Mouse (Mus musculus): ENCODE results near the gene Zfp746. TPM values are rescaled to one million over a fixed set of nuclear protein-coding genes. Genes with fewer than 3 reads are reported as not detected.
A peak's percentile ranks its signal among the peaks of the same experiment; 100 is the strongest.
"Not testable (repeated sequence)": the region's sequence is repeated elsewhere in the genome, so short reads cannot be mapped to it uniquely, and the experiment has no call there.

Gene Zfp746
- total RNA-seq (2018; cell fraction: chromatin; rRNA removed), result 10 to 100 TPM; 25.2 to 90.8 (median 56.4) TPM
- total RNA-seq (2018; cell fraction: cytosol; rRNA removed), result 10 to 100 TPM in 20 of 26 experiments, 1 to 10 TPM in 6; 6.9 to 20.3 (median 13.7) TPM
- 10 to 100 TPM; 16.4 to 72.1 (median 37.8) TPM for total RNA-seq (2018; cell fraction: nucleus; rRNA removed)
- 13.9 to 16.3 TPM (median 14.0 TPM) in 3 replicates for polyA plus RNA-seq (2018)

DNA sequence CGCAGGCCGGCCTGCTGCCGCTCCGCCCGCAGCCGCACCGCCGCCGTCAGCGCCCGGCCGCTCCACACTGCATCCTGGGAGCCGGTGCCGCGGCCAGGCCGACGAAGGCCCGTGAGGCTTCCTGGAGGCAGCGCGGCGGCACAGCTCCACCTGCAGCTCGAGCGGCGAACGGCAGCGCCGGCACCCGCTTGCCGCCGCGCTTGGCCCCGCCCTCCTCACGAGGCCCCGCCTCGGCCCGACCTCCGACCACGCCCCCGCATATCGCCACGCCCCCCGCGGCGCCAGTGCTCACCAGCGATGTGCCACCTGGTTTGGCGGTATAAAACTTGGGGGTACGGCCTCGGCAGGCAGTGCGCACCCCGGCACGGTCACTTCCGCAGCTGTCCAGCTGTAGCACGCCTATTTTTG is at the start of gene Zfp746:
TSS of gene Zfp746 (minus strand) at position 123 of the 408 bp plus-strand sequence.
- peaks cover 14% of the 10 kb centered on the region; the same call in 1 of the 2 replicates for H3K79me2 ChIP-seq (ENCODE audit: inconsistent target)
- peaks cover 18% of the 10 kb centered on the region for H3K36me3 ChIP-seq (ENCODE audit: inconsistent target)
- whole genome bisulfite sequencing (ENCODE audit: missing documents), result under 1% methylated on average over 53 of the region's 53 CpGs

DNA sequence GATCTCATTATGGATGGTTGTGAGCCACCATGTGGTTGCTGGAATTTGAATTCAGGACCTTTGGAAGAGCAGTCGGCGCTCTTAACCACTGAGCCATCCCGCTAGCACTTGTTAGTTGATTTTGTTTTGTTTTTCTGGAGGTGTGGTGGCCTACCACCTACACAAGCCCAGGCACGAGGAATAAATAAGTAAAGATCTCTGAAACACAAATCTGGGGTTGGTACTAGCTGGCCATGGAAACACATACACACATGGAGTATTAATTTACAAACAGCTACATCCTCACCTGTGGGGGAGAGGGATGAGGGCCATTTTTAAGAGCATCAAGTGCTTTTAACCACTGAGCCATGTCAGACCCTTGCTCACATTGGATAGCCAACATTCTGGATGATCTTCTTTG is 34.7 kb upstream of the Zfp746 start:
- WGBS (ENCODE audit: missing documents), result 74% methylated on average over 4 of the region's 4 CpGs
- H3K4me3 ChIP-seq (ENCODE audit: inconsistent target); H3K27ac ChIP-seq; H3K36me3 ChIP-seq (ENCODE audit: inconsistent target); H3K79me2 ChIP-seq (ENCODE audit: inconsistent target): not testable (repeated sequence)

More for the DNA sequence above, at the start of gene Zfp746:
- peak within 1 kb of the TSS; percentile 10; the same call in 1 of the 2 replicates for H3K27ac ChIP-seq
- peak within 1 kb of the TSS; percentile 57 for H3K4me3 ChIP-seq (ENCODE audit: inconsistent target)

DNA sequence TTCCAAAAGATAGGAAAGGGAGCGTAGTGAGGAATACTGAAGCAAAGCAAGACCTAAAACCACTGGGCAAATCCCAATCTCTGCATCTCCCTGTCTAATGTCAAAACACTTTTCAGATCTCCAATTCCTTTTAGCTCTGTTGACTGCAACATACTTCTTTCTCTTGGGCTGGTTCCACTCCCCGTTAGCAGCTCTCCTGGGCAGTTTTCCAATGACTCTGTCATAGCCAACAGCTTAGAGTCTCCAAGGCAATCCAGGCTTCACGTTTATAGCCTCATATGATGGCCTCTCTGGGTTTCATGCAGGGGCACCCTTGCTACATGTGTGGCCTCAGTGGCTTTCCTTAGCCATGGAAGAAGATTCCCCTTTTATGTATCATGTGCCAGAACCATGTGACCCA is 29.6 kb upstream of the Zfp746 start:
- Histone ChIP-seq H3K27ac (no peak overlapping the region), H3K36me3 (ENCODE audit: inconsistent target) (no peaks in the 10 kb centered on the region), H3K79me2 (ENCODE audit: inconsistent target) (no peaks in the 10 kb centered on the region), H3K4me3 (ENCODE audit: inconsistent target) (no peak overlapping the region)
- WGBS (ENCODE audit: missing documents), result 75% methylated on average over 3 of the region's 3 CpGs

GRCm38 (mm10) chr6:48086957-48087715 is 743 bp upstream of the Zfp746 start:
- 38% methylated on average over 14 of the region's 14 CpGs for WGBS (ENCODE audit: missing documents)
- H3K4me3 ChIP-seq (ENCODE audit: inconsistent target), result peak overlapping the region; percentile 11; the same call in 1 of the 2 replicates
- H3K79me2 ChIP-seq (ENCODE audit: inconsistent target), result peaks cover 14% of the 10 kb centered on the region; the same call in 1 of the 2 replicates
- H3K27ac ChIP-seq, result no peak overlapping the region
- H3K36me3 ChIP-seq (ENCODE audit: inconsistent target), result peaks cover 12% of the 10 kb centered on the region

GRCm38 (mm10) chr6:48085521-48086404 is 630 bp downstream of the Zfp746 start:
- peaks cover 25% of the 10 kb centered on the region for H3K36me3 ChIP-seq (ENCODE audit: inconsistent target)
- H3K79me2 ChIP-seq (ENCODE audit: inconsistent target), result peaks cover 14% of the 10 kb centered on the region; the same call in 1 of the 2 replicates
- peak overlapping the region; percentile 10; the same call in 1 of the 2 replicates for H3K27ac ChIP-seq
- peak overlapping the region; percentile 57 for H3K4me3 ChIP-seq (ENCODE audit: inconsistent target)
- 3% methylated on average over 48 of the region's 72 CpGs for WGBS (ENCODE audit: missing documents)

DNA sequence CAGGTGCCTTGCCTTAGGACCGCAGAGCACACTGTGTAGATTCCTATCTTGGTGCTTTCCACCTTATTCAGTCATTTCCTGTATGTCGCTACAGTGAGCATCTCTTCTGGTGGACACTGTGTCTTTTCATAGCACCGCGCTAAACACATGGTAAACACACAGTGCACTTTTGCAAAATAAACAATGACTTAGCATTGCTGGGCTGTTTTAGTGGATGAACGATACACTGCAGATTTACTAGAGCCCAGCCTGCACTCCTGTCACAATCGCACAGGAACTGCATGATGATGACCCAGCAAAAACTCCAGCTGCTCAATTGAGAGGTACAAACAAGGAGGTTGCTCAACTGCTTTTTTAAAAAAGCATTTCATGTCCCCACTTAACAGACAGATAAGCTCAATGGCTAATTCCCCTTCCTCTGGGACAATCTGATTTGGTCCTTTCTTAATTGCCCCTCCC is 2.6 kb downstream of the Zfp746 start:
- peaks cover 45% of the 10 kb centered on the region for H3K36me3 ChIP-seq (ENCODE audit: inconsistent target)
- H3K27ac ChIP-seq, result peak overlapping the region; percentile 33; the same call in 1 of the 2 replicates
- no peak overlapping the region for H3K4me3 ChIP-seq (ENCODE audit: inconsistent target)
- H3K79me2 ChIP-seq (ENCODE audit: inconsistent target), result peaks cover 14% of the 10 kb centered on the region; the same call in 1 of the 2 replicates
- WGBS (ENCODE audit: missing documents), result 25% methylated on average over 6 of the region's 6 CpGs

GRCm38 (mm10) chr6:48081952-48082351 is 4.4 kb downstream of the Zfp746 start:
- Histone ChIP-seq H3K79me2 (ENCODE audit: inconsistent target) (peaks cover 14% of the 10 kb centered on the region; the same call in 1 of the 2 replicates), H3K4me3 (ENCODE audit: inconsistent target) (no peak overlapping the region), H3K36me3 (ENCODE audit: inconsistent target) (peaks cover 63% of the 10 kb centered on the region), H3K27ac (no peak overlapping the region)
- WGBS (ENCODE audit: missing documents), result 92% methylated on average over 3 of the region's 3 CpGs

DNA sequence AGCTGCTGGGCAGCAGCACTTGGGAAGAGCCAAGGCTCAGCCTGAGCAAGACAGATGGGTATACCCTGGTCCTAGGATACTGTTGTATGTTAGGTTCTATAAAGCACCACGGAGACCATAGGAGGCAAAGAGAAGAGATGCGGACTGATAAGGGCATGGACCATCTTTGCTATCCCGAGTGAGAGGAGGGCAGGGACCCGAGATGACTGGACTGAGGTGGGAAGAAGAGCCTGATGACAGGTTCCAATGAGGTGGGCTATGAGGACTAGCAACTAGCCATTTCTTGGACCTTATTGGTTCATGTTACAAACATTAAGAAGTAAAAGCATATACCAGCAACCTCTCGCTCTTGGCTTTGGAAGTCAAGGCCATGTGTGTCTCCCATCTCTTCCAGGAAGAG is 5.4 kb downstream of the Zfp746 start:
- Histone ChIP-seq H3K27ac (no peak overlapping the region), H3K36me3 (ENCODE audit: inconsistent target) (peaks cover 72% of the 10 kb centered on the region), H3K4me3 (ENCODE audit: inconsistent target) (no peak overlapping the region), H3K79me2 (ENCODE audit: inconsistent target) (peaks cover 14% of the 10 kb centered on the region; the same call in 1 of the 2 replicates)
- WGBS (ENCODE audit: missing documents), result 94% methylated on average over 5 of the region's 5 CpGs

DNA sequence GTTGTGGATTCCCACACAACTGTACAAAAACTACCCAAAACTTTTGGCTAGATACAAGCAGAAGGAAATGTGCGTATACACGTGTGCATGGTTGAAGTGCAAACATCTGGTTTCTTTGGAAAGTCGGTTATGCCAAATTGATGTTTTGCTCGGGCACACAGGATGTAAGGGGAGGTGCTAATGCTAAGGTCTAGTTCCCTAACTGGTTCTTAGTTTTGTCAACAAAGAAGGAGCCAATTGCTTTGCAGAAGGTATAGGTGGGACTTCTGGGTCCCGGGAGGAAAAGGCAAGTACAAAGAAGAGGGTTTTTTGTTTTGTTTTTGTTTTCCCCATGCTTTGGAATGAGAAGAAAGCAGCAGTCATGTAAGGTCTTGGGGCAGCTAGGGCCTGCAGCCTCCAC is 13.1 kb downstream of the Zfp746 start:
- H3K27ac ChIP-seq, result no peak overlapping the region
- H3K4me3 ChIP-seq (ENCODE audit: inconsistent target), result no peak overlapping the region
- H3K36me3 ChIP-seq (ENCODE audit: inconsistent target), result peaks cover 37% of the 10 kb centered on the region
- no peaks in the 10 kb centered on the region for H3K79me2 ChIP-seq (ENCODE audit: inconsistent target)
- 18% methylated on average over 5 of the region's 5 CpGs for WGBS (ENCODE audit: missing documents)

DNA sequence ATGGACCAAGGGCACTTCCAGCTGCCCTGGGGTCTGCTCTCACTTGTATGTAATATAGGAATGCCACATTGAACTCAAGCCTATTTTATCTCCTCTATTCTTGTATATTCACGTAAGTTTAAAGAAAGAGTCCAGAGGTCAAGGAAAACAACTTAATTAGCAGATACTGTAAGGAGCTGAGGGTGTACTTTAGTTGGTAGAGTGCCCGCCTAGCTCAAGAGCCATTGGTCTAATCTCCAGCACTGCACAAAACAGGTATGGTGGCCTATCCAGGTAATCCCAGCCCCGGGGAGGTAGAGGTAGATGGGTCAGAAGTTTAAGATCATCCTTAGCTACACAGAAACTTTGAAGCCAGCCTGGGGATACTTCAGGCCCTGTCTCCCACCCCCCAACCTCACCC is 18.9 kb downstream of the Zfp746 start:
- Histone ChIP-seq H3K79me2 (ENCODE audit: inconsistent target) (no peaks in the 10 kb centered on the region), H3K27ac (no peak overlapping the region), H3K4me3 (ENCODE audit: inconsistent target) (no peak overlapping the region), H3K36me3 (ENCODE audit: inconsistent target) (peaks cover 60% of the 10 kb centered on the region)
- 95% methylated on average over 3 of the region's 3 CpGs for WGBS (ENCODE audit: missing documents)

- Histone ChIP-seq H3K79me2 (ENCODE audit: inconsistent target) (no peaks in the 10 kb centered on the region), H3K36me3 (ENCODE audit: inconsistent target) (peaks cover 62% of the 10 kb centered on the region), H3K4me3 (ENCODE audit: inconsistent target) (no peak overlapping the region), H3K27ac (no peak overlapping the region)
- WGBS (ENCODE audit: missing documents), result 95% methylated on average over 6 of the region's 6 CpGs
These were observed 20.8 kb downstream of the Zfp746 start for GRCm38 (mm10) chr6:48065587-48066075.

DNA sequence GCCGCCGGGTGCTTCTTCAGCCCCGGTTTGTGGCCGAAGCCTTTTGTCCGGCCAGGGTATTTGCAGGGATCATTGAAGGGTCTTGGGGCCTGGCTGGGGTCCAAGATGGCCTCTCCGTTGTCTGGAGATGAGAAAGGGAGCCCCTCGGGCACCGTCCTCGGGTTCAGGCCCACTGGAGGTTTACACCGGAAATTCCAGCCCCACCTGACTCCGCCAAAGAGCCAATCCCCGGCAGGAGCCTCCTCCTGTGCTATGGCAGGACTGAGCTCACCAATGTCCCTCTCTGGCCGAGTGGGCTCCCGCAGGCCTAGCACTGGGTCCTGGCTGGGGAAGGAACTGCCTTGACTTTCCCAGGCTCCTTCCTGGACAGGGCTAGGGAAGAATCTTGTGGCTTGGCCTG is 21.9 kb downstream of the Zfp746 start:
- H3K27ac ChIP-seq, result no peak overlapping the region
- WGBS (ENCODE audit: missing documents), result 98% methylated on average over 14 of the region's 14 CpGs
- no peak overlapping the region for H3K4me3 ChIP-seq (ENCODE audit: inconsistent target)
- H3K36me3 ChIP-seq (ENCODE audit: inconsistent target), result peaks cover 62% of the 10 kb centered on the region
- no peaks in the 10 kb centered on the region for H3K79me2 ChIP-seq (ENCODE audit: inconsistent target)

GRCm38 (mm10) chr6:48063940-48064339 is 22.5 kb downstream of the Zfp746 start:
- Histone ChIP-seq H3K36me3 (ENCODE audit: inconsistent target) (peaks cover 62% of the 10 kb centered on the region), H3K27ac (no peak overlapping the region), H3K79me2 (ENCODE audit: inconsistent target) (no peaks in the 10 kb centered on the region), H3K4me3 (ENCODE audit: inconsistent target) (no peak overlapping the region)
- 97% methylated on average over 24 of the region's 28 CpGs for WGBS (ENCODE audit: missing documents)

DNA sequence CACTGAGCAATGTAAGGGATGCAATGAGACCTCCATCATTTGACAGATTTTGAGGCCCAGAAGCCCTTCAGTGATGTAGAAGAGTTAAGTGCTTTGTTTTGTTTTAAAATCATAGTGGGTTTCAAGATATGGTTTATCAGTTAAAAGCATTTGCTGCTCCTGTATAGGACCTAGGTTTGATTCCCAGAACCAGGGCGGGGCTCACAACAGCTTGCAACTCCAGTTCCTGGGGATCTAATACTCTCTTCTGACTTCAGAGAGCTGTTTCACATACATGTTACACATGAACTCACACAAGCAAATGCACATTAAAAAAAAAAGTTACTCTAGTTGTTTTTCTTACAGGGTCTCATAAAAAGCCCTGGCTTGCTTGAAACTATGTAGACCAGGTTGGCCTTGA is 25.5 kb downstream of the Zfp746 start:
- Histone ChIP-seq H3K27ac (no peak overlapping the region), H3K79me2 (ENCODE audit: inconsistent target) (no peaks in the 10 kb centered on the region), H3K36me3 (ENCODE audit: inconsistent target) (peaks cover 33% of the 10 kb centered on the region), H3K4me3 (ENCODE audit: inconsistent target) (no peak overlapping the region)
- 94% methylated on average over 1 of the region's 1 CpGs for WGBS (ENCODE audit: missing documents)
